Mouse (Mus musculus) common myeloid progenitor, adult 5-6 weeks (primary cell): ENCODE measurements around the gene Fcor. TPM values are rescaled to one million over a fixed set of nuclear protein-coding genes. Genes with fewer than 3 reads are reported as not detected.
A peak's percentile ranks its signal among the peaks of the same experiment; 100 is the strongest.

ENCODE experiments used
- ATAC-seq: replicated peaks from 2 replicates; pipeline ENCODE4 v1.8.0; 2016; ENCODE audit warnings: low read depth, mild to moderate bottlenecking, moderate TSS enrichment, inconsistent platforms; ENCODE audit not compliant: poor library complexity, severe bottlenecking
- total RNA-seq: library from RNA; stranded (forward); fragments of 200-1000, 187-1606 nt; gene quantifications from 2 replicates; pipeline ENCODE4 v1.2.3, GENCODE M21; 2017

Gene Fcor
- total RNA-seq, 1 experiment from 2014 or later = 0.87 TPM

DNA sequence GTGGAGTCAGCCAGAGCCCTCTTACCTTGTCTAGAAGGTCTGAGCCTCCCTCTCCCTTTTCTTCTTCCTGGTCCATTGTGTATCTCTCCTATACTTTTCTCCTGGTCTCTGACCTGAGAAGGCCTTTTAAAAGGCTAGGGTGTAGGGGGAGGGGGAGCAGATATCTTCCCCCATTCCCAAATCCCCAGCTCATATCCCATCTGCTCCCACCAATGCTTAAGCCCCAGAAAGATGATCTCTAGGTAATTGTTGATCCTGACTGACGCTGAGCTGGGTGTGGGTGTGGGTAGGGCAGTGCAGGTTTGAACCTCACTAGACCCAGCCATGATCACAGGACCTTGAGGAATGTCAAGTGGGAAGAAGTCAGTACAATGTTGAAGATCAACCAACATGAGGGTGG, 46.7 kb downstream of the Fcor start, which contains the start of gene Pcp2:
Pcp2 (minus strand) TSS at position 101 of the 400 bp plus-strand sequence.
- ATAC-seq = no peak

DNA sequence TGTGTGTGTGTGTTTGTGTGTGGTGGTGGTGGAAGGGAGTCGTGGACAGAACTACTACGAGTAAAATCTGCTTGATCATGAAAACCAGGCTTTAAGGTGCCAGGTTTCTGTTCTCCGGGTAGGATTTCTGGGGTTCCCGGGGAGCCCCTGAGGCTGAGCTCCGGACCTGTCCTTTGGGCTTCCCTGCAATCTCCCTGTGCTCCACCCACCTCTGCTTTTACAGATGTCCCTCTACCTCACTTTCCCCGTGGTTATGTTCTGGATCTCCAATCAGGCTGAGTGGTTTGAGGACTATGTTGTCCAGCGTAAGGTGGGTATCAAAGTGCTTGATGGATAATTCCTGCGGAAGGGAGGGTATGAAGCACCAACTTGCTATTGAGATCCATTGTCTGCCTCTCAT, 50.0 kb downstream of the Fcor start:
- no peak for ATAC-seq

DNA sequence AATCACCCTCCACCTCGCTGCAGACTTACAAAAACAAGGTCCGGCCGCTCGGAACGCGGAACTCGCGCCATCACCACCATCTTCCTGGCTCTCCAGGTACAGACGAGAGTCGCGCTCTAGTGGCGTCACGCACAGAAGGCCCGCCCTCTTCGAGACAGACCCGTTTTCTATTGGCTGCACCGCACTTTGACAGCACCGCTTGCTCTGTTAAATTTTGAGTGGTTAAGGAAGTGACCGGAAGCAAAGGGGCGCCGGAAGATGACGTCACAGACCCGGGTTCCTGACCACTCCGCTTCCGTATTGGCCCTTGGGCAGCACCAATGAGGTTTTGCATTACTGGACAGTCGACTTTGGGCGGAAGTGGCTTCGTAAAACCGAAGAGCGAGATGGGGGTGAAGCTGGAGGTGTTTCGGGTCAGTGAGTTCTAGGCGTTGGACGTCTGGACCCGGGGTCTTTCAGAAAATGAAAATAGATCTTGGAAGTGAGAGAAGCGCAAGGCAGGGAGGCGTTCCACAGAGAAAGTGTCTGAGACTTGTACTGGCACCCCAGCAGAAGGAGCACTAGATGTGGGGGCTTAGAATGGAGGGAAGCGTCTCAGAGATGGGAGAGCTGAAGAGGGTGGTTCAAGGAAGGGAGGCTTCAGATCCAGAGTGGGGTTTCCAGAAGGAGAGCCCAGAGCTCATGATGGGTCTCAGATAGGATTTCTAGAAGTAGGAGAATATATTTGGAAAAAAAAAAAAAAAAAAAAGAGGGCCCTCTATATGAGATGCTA, 50.8 kb downstream of the Fcor start, which contains the start of the genes Xab2 and Pet100:
Xab2 (minus strand) TSS at position 118 of the 772 bp plus-strand sequence.
Pet100 (plus strand) TSS at position 350 of the 772 bp plus-strand sequence.
- peak; percentile 98 for ATAC-seq

Other genes starting within 250 kb of the Fcor start
- 1.3 and 1.4 TPM in 2 replicates for gene Pex11g, start 204.7 kb downstream of the Fcor start, total RNA-seq
- not detected in 2 replicates for gene Tex45, start 201.5 kb downstream of the Fcor start, total RNA-seq
- 6.2 and 8.3 TPM in 2 replicates for gene Zfp358, start 179.2 kb downstream of the Fcor start, total RNA-seq
- 26.1 and 28.9 TPM in 2 replicates for gene Mcoln1, start 171.9 kb downstream of the Fcor start, total RNA-seq
- 16.1 and 21.8 TPM in 2 replicates for gene Pnpla6, start 157.0 kb downstream of the Fcor start, total RNA-seq
- 0.44 and 0.96 TPM in 2 replicates for gene C330021F23Rik, start 104.4 kb downstream of the Fcor start, total RNA-seq
- gene Camsap3, start 85.1 kb downstream of the Fcor start, total RNA-seq = 1.0 TPM in 2 replicates
- 53.4 and 54.3 TPM in 2 replicates for gene Xab2, start 51.0 kb downstream of the Fcor start, total RNA-seq
- gene Pet100, start 50.8 kb downstream of the Fcor start, total RNA-seq = 162 and 251 TPM in 2 replicates
- not detected in 2 replicates for gene Pcp2, start 46.8 kb downstream of the Fcor start, total RNA-seq
- gene Stxbp2, start 41.4 kb downstream of the Fcor start, total RNA-seq = 92.9 and 112 TPM in 2 replicates
- not detected in 2 replicates for gene Retn, start 16.6 kb downstream of the Fcor start, total RNA-seq
- 0.27 and 0.68 TPM in 2 replicates for gene Mcemp1, start 6.6 kb downstream of the Fcor start, total RNA-seq
- 34.9 and 42.9 TPM in 2 replicates for gene Trappc5, start 3.9 kb upstream of the Fcor start, total RNA-seq
- not detected in 2 replicates for gene Fcer2a, start 21.8 kb upstream of the Fcor start, total RNA-seq
- not detected in 2 replicates for gene Clec4g, start 48.3 kb upstream of the Fcor start, total RNA-seq
- 0.27 and 1.2 TPM in 2 replicates for gene Cd209a, start 76.6 kb upstream of the Fcor start, total RNA-seq
- gene Cd209e, start 181.9 kb upstream of the Fcor start, total RNA-seq = not detected in 2 replicates
- not detected in 2 replicates for gene Cd209d, start 206.2 kb upstream of the Fcor start, total RNA-seq